9 mouse cellular contexts compared by ENCODE assay signal in the genomic region with DNA sequence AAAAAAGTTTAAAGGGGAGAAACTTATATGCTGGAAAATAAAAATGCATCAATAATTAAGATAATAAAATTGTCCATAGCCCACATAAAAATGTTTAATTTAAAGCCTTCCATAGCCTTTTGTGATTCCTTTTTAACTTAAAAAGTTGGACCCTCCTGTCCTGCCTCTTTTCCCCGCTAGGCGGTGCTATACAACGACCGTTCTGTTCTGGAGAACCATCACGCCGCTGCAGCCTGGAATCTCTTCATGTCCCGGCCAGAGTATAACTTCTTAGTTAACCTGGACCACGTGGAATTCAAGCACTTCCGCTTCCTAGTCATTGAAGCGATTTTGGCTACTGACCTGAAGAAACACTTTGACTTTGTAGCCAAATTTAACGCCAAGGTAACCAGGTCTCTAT. TPM values are rescaled to one million over a fixed set of nuclear protein-coding genes. Genes with fewer than 3 reads are reported as not detected.
DNase-seq lines count a peak whose midpoint lies in the region; ATAC-seq and TF ChIP-seq lines count a peak whose summit lies in the region.
"Had no signal": no experiment of that assay in that cellular context is flagged by ENCODE, and none has a peak within 500 bp of the region (broad histone marks: within the 10 kb centered on the region; RNA-seq: fewer than 3 reads in every experiment).

No protein-coding gene starts in this region.

- no peak overlapping the region for H3K4me3 ChIP-seq in heart, postnatal 0 days (ENCODE audit: low read depth, low read length)
- H3K4me3 ChIP-seq: limb, embryonic 13.5 days had no signal

- intact Hi-C loops in left cerebral cortex, postnatal 4 days (cut with DNase I) = loop anchor here (10.0 kb wide), 1 partner anchor 556 kb away; no protein-coding TSS in a partner anchor

- H3K27me3 ChIP-seq in heart, postnatal 0 days (ENCODE audit: control insufficient read depth, insufficient read depth, low read length) = no peaks in the 10 kb centered on the region
- H3K27me3 ChIP-seq: limb, embryonic 13.5 days had no signal

- no peak for TF ChIP-seq EP300 in heart, postnatal 0 days (IDR thresholded peaks at IDR 0.05; ENCODE audit: low read depth)

- DNase-seq in left cerebral cortex, adult 18-20 months (ENCODE audit: low spot score in 2 of 2) = peak; percentile 41 to 59
- DNase-seq in left cerebral cortex, adult 11 months (ENCODE audit: low spot score) = no peak
- peak; percentile 80 for DNase-seq in ZHBTc4 (ENCODE audit: low read depth, low spot score)
- peak; percentile 40 to 51 for DNase-seq in cerebellum, postnatal 36 days
- peak; percentile 50 for DNase-seq in heart, postnatal 0 days (ENCODE audit: low spot score)
- peak; percentile 67 for DNase-seq in left cerebral cortex, postnatal 4 days
- DNase-seq in retina, postnatal 7 days (ENCODE audit: low read depth, low spot score) = peak; percentile 32
- DNase-seq in spleen, adult 12 weeks (ENCODE audit: low spot score) = no peak

- peaks cover 42% of the 10 kb centered on the region for H3K36me3 ChIP-seq in heart, postnatal 0 days (replicated peaks; ENCODE audit: control insufficient read depth, insufficient read depth, low read length)

- H3K4me2 ChIP-seq in heart, postnatal 0 days (ENCODE audit: low read depth, low read length) = no peak overlapping the region
- H3K4me2 ChIP-seq: limb, embryonic 13.5 days had no signal

- H3K27ac ChIP-seq in heart, postnatal 0 days (ENCODE audit: low read depth) = no peak overlapping the region
- H3K27ac ChIP-seq: limb, embryonic 13.5 days had no signal

- no peak for ATAC-seq in heart, postnatal 0 days (ENCODE audit: insufficient read depth, low read depth)

- 20% methylated on average over 11 of the region's 11 CpGs for WGBS in heart, postnatal 0 days

- peak; percentile 70 for TF ChIP-seq CTCF in heart, postnatal 0 days (IDR thresholded peaks at IDR 0.05; ENCODE audit: low read depth)

- H3K9me3 ChIP-seq in heart, postnatal 0 days (replicated peaks; ENCODE audit: control insufficient read depth, low read length) = no peaks in the 10 kb centered on the region
- H3K9me3 ChIP-seq: limb, embryonic 13.5 days had no signal

- H3K9ac ChIP-seq in heart, postnatal 0 days (replicated peaks; ENCODE audit: low read depth, low read length) = no peak overlapping the region
- H3K9ac ChIP-seq: limb, embryonic 13.5 days had no signal

- H3K4me1 ChIP-seq in heart, postnatal 0 days (ENCODE audit: control insufficient read depth, insufficient read depth) = 0 out of 2 replicates have a peak, but pooled peaks cover 9% of the 10 kb centered on the region

RNA-seq across cellular contexts. Expression of a gene that starts 35.5 kb away (rescaled TPM):
- 10 to 100 TPM; 45.9 to 49.7 TPM for total RNA-seq in left cerebral cortex, adult 18-20 months (2021)
- 0.04 TPM in 1 of 2 replicates, not detected in the other for total RNA-seq in heart, postnatal 0 days (2014; rRNA removed; ENCODE audit: low replicate concordance)
- polyA plus RNA-seq in heart, postnatal 0 days (2015; fragmentation: Nextera tagmentation; extraction: Ambion mirVana) = 0.71 TPM in 2 replicates
- 10 to 100 TPM; 51.3 to 55.9 TPM for total RNA-seq in left cerebral cortex, postnatal 4 days (2021)

Comparison
In these comparisons a context has a peak if more than half of its experiments do, and no peak if none do; other contexts are left out.
1. DNase-seq: peak in left cerebral cortex, adult 18-20 months (2 of 2), ZHBTc4 (single experiment), cerebellum, postnatal 36 days (2 of 2), heart, postnatal 0 days (single experiment), left cerebral cortex, postnatal 4 days (single experiment) and retina, postnatal 7 days (single experiment); none in left cerebral cortex, adult 11 months (single experiment) and spleen, adult 12 weeks (single experiment).
2. RNA of a gene that starts 35.5 kb away (total RNA-seq): 51.3 to 55.9 TPM in left cerebral cortex, postnatal 4 days and 45.9 to 49.7 TPM in left cerebral cortex, adult 18-20 months; 0.04 TPM in heart, postnatal 0 days; every median in the first group is over 10 times any median in the second.